Mouse (Mus musculus) activated CD4-positive, CD25-positive, alpha-beta regulatory T cell, adult 4 months (primary cell): ENCODE data around the gene Rpl23. TPM values are rescaled to one million over a fixed set of nuclear protein-coding genes. Genes with fewer than 3 reads are reported as not detected.

ENCODE experiments used
- polyA plus RNA-seq, 2 experiments: library from polyadenylated mRNA; unstranded; fragments of 100-300 nt; shearing (Covaris generic); gene quantifications; one replicate each; pipeline ENCODE4 v1.2.1; 2017

Gene Rpl23
- polyA plus RNA-seq, 2 experiments from 2014 or later, result 1,077 to 1,095 TPM

Other genes with a start within 250 kb of the Rpl23 start
- gene Srcin1, start 206.3 kb downstream of the Rpl23 start, polyA plus RNA-seq, result not detected
- gene Epop, start 152.7 kb downstream of the Rpl23 start, polyA plus RNA-seq, result under 1 TPM; 0.40 to 0.61 TPM
- 10 to 100 TPM; 13.9 to 15.2 TPM for gene Mllt6, start 119.0 kb downstream of the Rpl23 start, polyA plus RNA-seq
- gene Cisd3, start 96.6 kb downstream of the Rpl23 start, polyA plus RNA-seq, result 10 to 100 TPM; 91.3 to 99.5 TPM
- gene Pcgf2, start 81.9 kb downstream of the Rpl23 start, polyA plus RNA-seq, result 1 to 10 TPM; 3.1 to 4.7 TPM
- gene Psmb3, start 79.0 kb downstream of the Rpl23 start, polyA plus RNA-seq, result 100 to 1,000 TPM; 422 to 486 TPM
- 1 to 10 TPM; 2.0 to 2.3 TPM for gene Pip4k2b, start 37.7 kb downstream of the Rpl23 start, polyA plus RNA-seq
- gene Cwc25, start 15.9 kb downstream of the Rpl23 start, polyA plus RNA-seq, result 10 to 100 TPM; 21.3 to 22.8 TPM
- under 1 TPM in 1 of 2 experiments, not detected in 1; 0.74 TPM for gene 1700001P01Rik, start 6.5 kb downstream of the Rpl23 start, polyA plus RNA-seq
- gene Lasp1, start 16.6 kb upstream of the Rpl23 start, polyA plus RNA-seq, result 10 to 100 TPM; 44.4 to 52.4 TPM
- gene B230217C12Rik, start 58.3 kb upstream of the Rpl23 start, polyA plus RNA-seq, result 1 to 10 TPM; 1.6 to 1.7 TPM
- gene Fbxo47, start 101.7 kb upstream of the Rpl23 start, polyA plus RNA-seq, result under 1 TPM; 0.29 to 0.74 TPM
- gene Plxdc1, start 204.0 kb upstream of the Rpl23 start, polyA plus RNA-seq, result 1 to 10 TPM; 5.8 to 6.4 TPM
- 10 to 100 TPM; 70.4 to 78.5 TPM for gene Arl5c, start 213.7 kb upstream of the Rpl23 start, polyA plus RNA-seq
- gene Cacnb1, start 240.6 kb upstream of the Rpl23 start, polyA plus RNA-seq, result 1 to 10 TPM; 1.4 to 2.9 TPM
- gene Rpl19, start 244.3 kb upstream of the Rpl23 start, polyA plus RNA-seq, result 1,000 to 10,000 TPM; 3,386 to 3,946 TPM